Mouse (Mus musculus) G1E (cell line): ENCODE results near the gene Ermp1.

Experiments
- CTCF ChIP-seq: IDR thresholded peaks from 2 replicates; pipeline ENCODE4 v1.5.1; 2012; ENCODE audit warnings: low read depth, low read length, inconsistent platforms, mixed read lengths
- GATA1 ChIP-seq: IDR thresholded peaks from 2 replicates; pipeline ENCODE4 v1.6.1; 2012; ENCODE audit warnings: borderline replicate concordance, low read length, inconsistent platforms, mixed read lengths

- no peak for TF ChIP-seq GATA1
- no peak for TF ChIP-seq CTCF
Measured at GRCm38 (mm10) chr19:29660835-29661764, 12.9 kb upstream of the Ermp1 start.
